Mouse (Mus musculus): ENCODE measurements around the gene Dusp10. TPM values are rescaled to one million over a fixed set of nuclear protein-coding genes. Genes with fewer than 3 reads are reported as not detected.

Gene Dusp10
- polyA plus RNA-seq, 1 experiment from 2014 or later = 14.4 TPM

DNA sequence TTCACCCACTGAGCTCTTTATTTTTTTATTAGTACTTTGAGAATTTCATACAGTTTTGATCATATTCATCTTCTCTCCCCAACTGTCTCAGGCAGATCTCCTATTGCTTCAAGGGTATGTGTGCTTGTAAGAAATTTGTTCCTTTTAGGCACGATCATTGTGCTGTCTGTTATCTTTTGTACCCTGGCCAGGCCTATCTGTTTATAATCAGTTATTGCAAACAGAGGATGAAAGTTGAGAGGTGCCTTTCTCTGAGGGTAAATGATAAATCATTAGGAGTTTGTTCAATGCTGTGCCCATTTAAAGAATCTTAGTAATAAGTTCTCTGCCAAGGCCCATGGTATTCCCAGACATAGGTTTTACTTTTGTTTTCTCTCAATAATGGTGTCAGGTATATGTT is 95.2 kb downstream of the Dusp10 start:
- 74% methylated on average over 1 of the region's 1 CpGs for WGBS (ENCODE audit: insufficient replicate concordance)
- H3K27ac ChIP-seq (ENCODE audit: low read depth, low read length) = no peak overlapping the region
- H3K4me3 ChIP-seq (ENCODE audit: low read depth, low read length) = no peak overlapping the region
- no peaks in the 10 kb centered on the region for H3K27me3 ChIP-seq (ENCODE audit: control insufficient read depth, insufficient read depth, low read length)
- H3K9me3 ChIP-seq (replicated peaks; ENCODE audit: control insufficient read depth, low read length) = no peaks in the 10 kb centered on the region
- H3K36me3 ChIP-seq (ENCODE audit: control insufficient read depth, insufficient read depth, low read length) = no peaks in the 10 kb centered on the region
- no peak overlapping the region for H3K9ac ChIP-seq (ENCODE audit: low read depth, low read length)
- H3K4me2 ChIP-seq = no peak overlapping the region
- H3K4me1 ChIP-seq (ENCODE audit: control insufficient read depth, insufficient read depth, low read length) = no peaks in the 10 kb centered on the region
- no peak for ATAC-seq (replicated peaks; ENCODE audit: insufficient number of reproducible peaks, low FRiP score, low TSS enrichment)

DNA sequence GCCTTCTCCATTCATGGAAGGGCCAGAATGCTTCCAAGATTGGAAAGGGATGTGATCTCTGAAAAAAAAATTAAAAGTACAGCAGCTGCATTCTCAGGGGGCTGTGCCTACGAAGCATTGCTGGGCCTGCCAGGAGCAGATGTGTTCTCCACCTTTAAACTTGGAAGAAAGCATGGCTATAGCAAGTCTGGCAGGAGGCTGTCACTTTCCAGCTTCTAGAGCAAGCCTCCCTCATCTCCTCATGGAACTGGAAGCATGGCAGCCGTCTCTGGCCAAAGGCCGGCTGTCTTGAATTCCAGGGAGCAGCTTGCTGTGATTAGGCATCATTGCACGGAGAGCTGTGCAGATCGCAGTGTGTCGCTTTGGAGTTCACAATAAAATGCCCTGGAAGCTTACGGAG is 104.5 kb downstream of the Dusp10 start:
- no peaks in the 10 kb centered on the region for H3K4me1 ChIP-seq (ENCODE audit: control insufficient read depth, insufficient read depth, low read length)

DNA sequence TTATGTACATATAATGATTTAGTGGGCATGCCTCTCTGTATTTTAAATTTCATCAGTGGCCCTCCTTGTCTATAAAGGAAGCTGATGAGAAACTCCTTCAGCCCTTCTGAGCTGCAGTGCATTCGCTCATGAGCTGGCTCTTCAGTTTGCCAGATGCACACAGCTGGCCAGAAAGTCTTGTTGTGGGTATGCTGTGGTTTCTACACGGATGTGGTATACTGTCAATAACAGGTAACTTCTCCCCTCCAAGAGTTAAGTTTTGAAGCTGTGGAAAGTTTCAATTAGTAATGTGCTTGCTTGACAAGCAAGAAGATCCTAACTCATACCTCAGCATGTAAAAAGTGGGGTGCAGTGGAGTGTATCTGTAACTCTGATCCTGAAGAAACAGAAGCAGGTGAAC is 104.9 kb downstream of the Dusp10 start:
- Histone ChIP-seq H3K27me3 (ENCODE audit: control insufficient read depth, insufficient read depth, low read length) (no peaks in the 10 kb centered on the region), H3K27ac (ENCODE audit: low read depth, low read length) (no peak overlapping the region), H3K36me3 (ENCODE audit: control insufficient read depth, insufficient read depth, low read length) (no peaks in the 10 kb centered on the region), H3K4me2 (no peak overlapping the region), H3K9me3 (replicated peaks; ENCODE audit: control insufficient read depth, low read length) (no peaks in the 10 kb centered on the region), H3K9ac (ENCODE audit: low read depth, low read length) (no peak overlapping the region), H3K4me1 (ENCODE audit: control insufficient read depth, insufficient read depth, low read length) (no peaks in the 10 kb centered on the region), H3K4me3 (ENCODE audit: low read depth, low read length) (no peak overlapping the region)
- no peak for ATAC-seq (replicated peaks; ENCODE audit: insufficient number of reproducible peaks, low FRiP score, low TSS enrichment)
- 75% methylated on average over 2 of the region's 2 CpGs for WGBS (ENCODE audit: insufficient replicate concordance)

More for the DNA sequence above, 104.5 kb downstream of the Dusp10 start:
- Histone ChIP-seq H3K4me2 (no peak overlapping the region), H3K36me3 (ENCODE audit: control insufficient read depth, insufficient read depth, low read length) (no peaks in the 10 kb centered on the region), H3K27ac (ENCODE audit: low read depth, low read length) (no peak overlapping the region), H3K9ac (ENCODE audit: low read depth, low read length) (no peak overlapping the region), H3K4me3 (ENCODE audit: low read depth, low read length) (no peak overlapping the region), H3K27me3 (ENCODE audit: control insufficient read depth, insufficient read depth, low read length) (no peaks in the 10 kb centered on the region), H3K9me3 (replicated peaks; ENCODE audit: control insufficient read depth, low read length) (no peaks in the 10 kb centered on the region)
- WGBS (ENCODE audit: insufficient replicate concordance) = 76% methylated on average over 7 of the region's 7 CpGs
- ATAC-seq (replicated peaks; ENCODE audit: insufficient number of reproducible peaks, low FRiP score, low TSS enrichment) = no peak

DNA sequence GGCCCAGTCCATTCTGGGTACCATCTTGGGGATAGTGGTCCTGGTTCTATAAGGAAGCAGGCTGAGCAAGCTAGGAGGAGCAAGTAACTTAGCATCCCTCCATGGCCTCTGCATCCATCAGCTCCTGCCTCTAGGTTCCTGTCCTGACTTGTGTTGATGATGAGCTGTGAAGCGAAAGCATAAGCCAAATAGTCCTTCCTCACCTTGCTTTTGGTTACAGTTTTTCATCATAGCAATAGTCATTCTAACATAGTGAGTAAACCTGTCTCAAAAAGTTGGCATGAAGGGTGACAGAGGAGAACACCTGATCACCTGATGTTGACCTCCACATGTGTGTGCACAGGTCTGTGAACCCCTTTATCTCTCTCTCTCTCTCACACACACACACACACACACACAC is 105.5 kb downstream of the Dusp10 start:
- Histone ChIP-seq H3K9me3 (replicated peaks; ENCODE audit: control insufficient read depth, low read length) (no peaks in the 10 kb centered on the region), H3K27ac (ENCODE audit: low read depth, low read length) (no peak overlapping the region), H3K9ac (ENCODE audit: low read depth, low read length) (no peak overlapping the region), H3K36me3 (ENCODE audit: control insufficient read depth, insufficient read depth, low read length) (no peaks in the 10 kb centered on the region), H3K27me3 (ENCODE audit: control insufficient read depth, insufficient read depth, low read length) (no peaks in the 10 kb centered on the region), H3K4me3 (ENCODE audit: low read depth, low read length) (no peak overlapping the region), H3K4me1 (ENCODE audit: control insufficient read depth, insufficient read depth, low read length) (no peaks in the 10 kb centered on the region), H3K4me2 (no peak overlapping the region)
- ATAC-seq (replicated peaks; ENCODE audit: insufficient number of reproducible peaks, low FRiP score, low TSS enrichment) = no peak
- 74% methylated on average over 1 of the region's 1 CpGs for WGBS (ENCODE audit: insufficient replicate concordance)

Other genes with a start within 250 kb of the Dusp10 start
- 1.8 and 2.5 TPM in 2 replicates for gene 1700056E22Rik, start 21.0 kb downstream of the Dusp10 start, polyA plus RNA-seq (2014; fragmentation: Nextera tagmentation; extraction: Ambion mirVana)